Mouse (Mus musculus): ENCODE data around the gene Gm17720. TPM values are rescaled to one million over a fixed set of nuclear protein-coding genes. Genes with fewer than 3 reads are reported as not detected.
A peak's percentile ranks its signal among the peaks of the same experiment; 100 is the strongest.

Gene Gm17720
- total RNA-seq (2021), result not detected in 2 replicates
- long read RNA-seq, result 0 reads

DNA sequence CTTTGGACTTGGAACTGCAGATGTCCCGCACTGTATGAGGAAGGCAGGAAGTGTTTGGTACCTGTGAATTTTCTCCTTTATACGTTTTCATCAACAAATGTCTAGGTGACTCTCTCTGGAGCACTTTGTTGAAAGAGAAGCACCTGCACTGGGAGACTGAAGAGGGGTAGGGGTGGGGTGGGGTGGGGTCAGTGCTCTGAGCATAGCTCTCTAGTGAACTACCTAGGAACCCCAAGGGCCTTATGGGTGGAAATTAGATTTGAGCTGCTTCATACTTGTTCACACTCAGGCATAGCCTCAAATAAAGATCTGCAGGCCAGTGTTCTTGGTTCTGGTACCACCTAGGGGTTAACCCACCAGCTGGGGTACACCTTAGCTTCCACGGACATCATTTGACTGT is at the start of gene Gm17720:
TSS of gene Gm17720 (minus strand) at position 101 of the 400 bp plus-strand sequence.
- no peak for DNase-seq

GRCm38 (mm10) chr8:110145538-110145937 is 43.0 kb upstream of the Gm17720 start:
- peak; percentile 45 for DNase-seq

GRCm38 (mm10) chr8:110140770-110141169 is 38.2 kb upstream of the Gm17720 start:
- DNase-seq, result no peak

GRCm38 (mm10) chr8:110140156-110140555 is 37.6 kb upstream of the Gm17720 start:
- no peak for DNase-seq

- DNase-seq, result no peak
Observed at GRCm38 (mm10) chr8:110135515-110135914, 33.0 kb upstream of the Gm17720 start.

- no peak for DNase-seq
Observed at GRCm38 (mm10) chr8:110134236-110134635, 31.7 kb upstream of the Gm17720 start.

DNA sequence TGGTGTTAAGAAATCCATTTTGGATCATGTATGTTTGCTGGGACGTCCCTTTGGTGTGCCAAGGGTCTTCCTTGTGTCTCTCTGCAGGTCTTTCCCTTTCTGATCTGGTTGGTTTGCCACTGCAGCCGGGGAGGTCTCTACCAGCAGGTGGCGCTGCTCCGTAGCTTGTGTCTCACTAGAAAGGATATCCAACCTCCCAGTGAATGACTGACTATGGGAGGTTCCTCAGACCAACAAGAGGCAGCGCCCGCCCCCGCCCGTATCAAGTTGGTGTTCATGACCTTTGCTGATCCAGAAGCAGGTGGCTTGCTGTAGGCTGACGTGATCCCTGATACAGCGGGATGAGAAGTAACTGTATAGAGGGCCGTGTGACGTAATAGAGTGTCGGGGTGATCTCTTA is 28.0 kb upstream of the Gm17720 start:
- peak; percentile 78 for DNase-seq

DNA sequence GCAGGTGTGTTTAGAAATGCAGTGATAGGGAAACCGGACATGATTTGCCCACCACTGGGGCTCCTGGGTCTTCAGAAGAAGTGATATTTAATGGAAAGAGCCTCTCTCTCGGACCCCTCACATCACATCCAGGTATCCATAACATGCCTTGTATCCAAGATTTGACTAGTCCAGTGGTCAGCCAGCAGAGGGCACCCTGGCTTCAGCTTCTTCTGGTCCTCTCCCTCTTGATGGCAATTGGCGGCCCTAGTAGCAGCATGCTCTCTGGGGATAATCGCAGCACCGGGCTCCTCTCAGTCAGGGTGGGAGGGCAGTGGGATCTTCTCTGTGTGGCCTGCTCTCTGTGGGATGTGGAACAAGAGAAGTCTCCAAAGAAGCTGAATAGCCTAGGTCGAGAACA is 17.2 kb upstream of the Gm17720 start:
- DNase-seq, result peak; percentile 28

- no peak for DNase-seq
Observed at GRCm38 (mm10) chr8:110101676-110102075, 877 bp downstream of the Gm17720 start.

DNA sequence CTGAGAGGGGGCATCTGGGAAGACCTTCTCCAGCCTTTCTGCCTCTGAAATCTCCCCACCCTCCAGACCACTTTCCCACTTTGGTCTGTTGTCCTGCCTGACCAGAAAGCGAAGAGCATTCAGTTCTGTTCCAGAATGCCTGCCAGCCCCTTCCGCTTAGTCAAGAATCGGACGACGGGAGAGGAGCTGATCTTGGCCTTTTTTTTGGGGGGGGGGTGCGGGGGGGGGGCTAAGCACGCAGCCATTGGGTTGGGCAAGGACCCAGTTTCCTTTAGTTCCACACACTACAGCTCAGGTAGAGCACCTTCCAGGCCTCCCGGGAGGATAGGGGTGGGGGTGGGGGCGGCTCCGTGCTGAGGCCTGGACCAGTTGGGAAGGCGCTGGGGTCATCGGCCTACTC is 1.6 kb downstream of the Gm17720 start, which contains the start of gene Gm21964:
TSS of gene Gm21964 (plus strand) at position 301 of the 400 bp plus-strand sequence.
- DNase-seq, result no peak

DNA sequence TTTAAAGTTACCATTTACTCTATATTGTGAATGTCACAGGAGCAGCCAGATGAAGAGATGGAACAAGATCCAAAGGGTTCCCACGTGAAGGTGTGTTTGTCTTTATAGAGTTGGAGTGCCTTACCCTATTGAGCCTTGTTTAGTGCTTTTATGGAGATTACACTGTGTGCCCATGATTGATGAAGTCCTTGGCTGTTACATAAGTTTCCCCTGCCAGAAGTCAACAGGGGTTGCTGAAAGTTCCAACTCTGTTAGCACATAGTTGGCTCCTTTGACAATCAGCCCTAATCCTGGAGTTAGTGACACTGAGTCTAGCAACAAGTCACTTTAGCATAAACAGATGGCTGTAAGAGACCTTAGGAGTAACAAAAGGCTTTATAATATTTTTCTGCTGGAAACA is 10.7 kb downstream of the Gm17720 start:
- DNase-seq, result no peak

GRCm38 (mm10) chr8:110082416-110083105 is 20.0 kb downstream of the Gm17720 start:
- DNase-seq, result no peak

- peak; percentile 70 for DNase-seq
Observed at GRCm38 (mm10) chr8:110079282-110080221, 23.0 kb downstream of the Gm17720 start, which contains the start of gene Zfp612. Zfp612 (plus strand) TSS chr8:110079746.

DNA sequence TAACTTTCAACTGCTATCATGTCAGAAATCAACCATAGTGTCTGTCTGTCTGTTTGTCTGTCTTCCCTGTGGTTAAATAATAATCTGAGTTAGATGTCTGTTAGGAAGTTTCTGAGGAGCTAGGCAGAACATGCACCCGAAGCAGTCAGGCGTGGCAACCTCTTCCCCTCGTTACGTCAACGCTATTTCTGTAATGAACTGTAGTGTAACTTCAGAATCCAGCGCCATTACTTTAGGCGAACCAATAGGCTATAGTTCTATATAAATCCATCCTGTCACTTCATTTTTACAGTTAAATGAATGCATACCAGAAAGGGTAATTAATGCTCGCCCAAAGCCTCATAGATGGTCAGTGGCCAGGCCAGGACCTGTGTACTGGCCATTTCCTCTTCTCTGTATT is 28.1 kb downstream of the Gm17720 start:
- DNase-seq, result no peak

- DNase-seq, result peak; percentile 73
Observed at GRCm38 (mm10) chr8:110071600-110071999, 31.0 kb downstream of the Gm17720 start.

DNA sequence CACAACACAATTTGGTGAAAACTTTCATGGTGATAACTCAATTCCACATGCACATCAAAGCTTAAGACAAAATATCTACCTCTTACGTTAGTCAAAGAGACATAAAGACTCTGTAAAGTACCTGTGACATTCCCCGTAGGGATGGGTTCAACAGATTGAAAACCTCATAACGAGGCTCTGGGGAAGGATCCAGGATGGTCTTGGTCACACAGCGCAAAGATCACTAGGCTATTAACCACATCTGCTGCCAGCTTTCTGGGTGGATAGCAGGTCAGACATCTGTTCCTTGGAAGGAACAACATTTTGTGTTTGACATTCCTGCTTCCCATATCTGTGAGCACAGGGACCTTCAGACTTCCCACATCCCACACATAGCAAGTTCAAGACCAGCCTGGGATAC is 32.8 kb downstream of the Gm17720 start:
- DNase-seq, result no peak

- no peak for DNase-seq
Observed at GRCm38 (mm10) chr8:110065676-110066075, 36.9 kb downstream of the Gm17720 start.

- no peak for DNase-seq
Observed at GRCm38 (mm10) chr8:110064606-110065365, 37.8 kb downstream of the Gm17720 start.

DNA sequence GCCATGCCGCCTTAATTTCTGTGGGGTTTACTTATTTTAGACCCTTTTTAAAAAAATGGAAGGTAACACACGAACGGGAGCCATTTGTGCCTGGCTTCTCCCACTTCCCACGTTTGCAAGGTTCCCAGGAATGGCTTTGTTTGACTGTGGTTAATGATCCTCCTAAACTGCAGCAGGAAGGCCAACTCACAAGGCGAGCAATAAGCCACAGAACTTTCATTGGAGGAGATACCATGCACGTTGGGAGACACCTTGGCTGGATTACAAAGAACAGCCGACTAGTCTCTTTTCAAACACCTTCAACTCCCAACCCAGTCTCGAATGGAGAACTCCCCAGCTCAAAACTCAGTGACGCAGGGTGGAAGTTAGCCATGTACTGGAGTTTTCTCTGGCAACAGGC is 38.4 kb downstream of the Gm17720 start:
- DNase-seq, result no peak

GRCm38 (mm10) chr8:110058207-110058606 is 44.3 kb downstream of the Gm17720 start:
- no peak for DNase-seq

DNA sequence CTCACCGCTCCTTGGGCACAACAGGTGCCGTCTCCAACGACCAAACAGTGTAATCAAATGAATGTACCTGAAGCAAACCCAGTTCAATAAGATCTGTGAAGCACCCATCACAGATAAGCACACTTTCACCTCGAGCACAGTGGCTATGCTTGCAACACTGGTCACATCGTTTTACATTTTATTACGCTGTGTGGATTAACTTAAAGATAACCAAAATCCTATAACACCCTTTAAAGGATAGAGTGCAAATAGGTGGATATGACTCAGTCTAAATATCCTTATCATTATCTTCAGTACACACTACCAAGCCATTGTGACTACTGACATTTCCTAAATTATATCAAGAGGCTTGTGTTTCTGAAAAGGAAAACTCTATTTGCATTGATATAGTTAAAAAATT is 51.3 kb downstream of the Gm17720 start:
- no peak for DNase-seq

DNA sequence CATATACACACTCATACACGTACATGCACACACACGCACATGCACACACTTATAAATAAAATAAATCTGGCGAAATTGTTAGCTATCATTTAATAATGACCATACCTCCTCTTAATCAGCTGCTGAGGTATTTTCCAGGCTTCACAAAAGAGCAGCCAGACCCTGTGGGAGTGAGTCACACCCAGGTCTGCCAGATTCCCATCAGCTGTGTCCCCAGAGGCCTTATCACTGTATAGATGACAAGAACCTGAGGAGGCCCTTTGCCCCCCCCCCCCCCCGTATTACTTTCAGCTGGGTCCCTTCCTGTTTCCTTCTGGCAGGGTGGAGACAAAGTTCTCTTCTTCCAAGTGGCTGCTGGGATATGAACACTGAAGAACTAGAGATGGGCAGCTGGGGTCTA is 62.0 kb downstream of the Gm17720 start:
- DNase-seq, result no peak

All from adrenal gland, postnatal 25 days (tissue).